Mouse (Mus musculus) urinary bladder, adult 2 months (tissue): Measurements from ENCODE around the gene Vmn1r73. TPM values are rescaled to one million over a fixed set of nuclear protein-coding genes. Genes with fewer than 3 reads are reported as not detected.

Experiments used
- DNase-seq: peaks from one replicate; pipeline ENCODE4 v3.0.0; 2022; ENCODE audit warnings: low spot score
- polyA plus RNA-seq: library from polyadenylated mRNA; depleted of rRNA; stranded (reverse); fragments of >200 nt; gene quantifications from 2 replicates; pipeline ENCODE4 v1.2.3, GENCODE M21; 2012; rRNA removed

Vmn1r73 gene
- not detected in 2 replicates for polyA plus RNA-seq

GRCm38 (mm10) chr7:11729966-11730365 is at the start of gene Vmn1r73:
Vmn1r73 (plus strand) TSS chr7:11730266.
- no peak for DNase-seq

Other genes starting within 250 kb of the Vmn1r73 start
- not detected in 2 replicates for gene Zscan4-ps2, start 216.0 kb upstream of the Vmn1r73 start, polyA plus RNA-seq
- not detected in 2 replicates for gene Zscan4-ps3, start 121.0 kb upstream of the Vmn1r73 start, polyA plus RNA-seq
- gene Vmn1r72, start 50.1 kb upstream of the Vmn1r73 start, polyA plus RNA-seq: not detected in 2 replicates
- not detected in 2 replicates for gene Vmn1r74, start 103.7 kb downstream of the Vmn1r73 start, polyA plus RNA-seq
- not detected in 2 replicates for gene Vmn1r75, start 144.4 kb downstream of the Vmn1r73 start, polyA plus RNA-seq
- not detected in 2 replicates for gene Vmn1r76, start 207.9 kb downstream of the Vmn1r73 start, polyA plus RNA-seq